Comparison of ENCODE assay signal across 9 mouse cellular contexts in the genomic region with DNA sequence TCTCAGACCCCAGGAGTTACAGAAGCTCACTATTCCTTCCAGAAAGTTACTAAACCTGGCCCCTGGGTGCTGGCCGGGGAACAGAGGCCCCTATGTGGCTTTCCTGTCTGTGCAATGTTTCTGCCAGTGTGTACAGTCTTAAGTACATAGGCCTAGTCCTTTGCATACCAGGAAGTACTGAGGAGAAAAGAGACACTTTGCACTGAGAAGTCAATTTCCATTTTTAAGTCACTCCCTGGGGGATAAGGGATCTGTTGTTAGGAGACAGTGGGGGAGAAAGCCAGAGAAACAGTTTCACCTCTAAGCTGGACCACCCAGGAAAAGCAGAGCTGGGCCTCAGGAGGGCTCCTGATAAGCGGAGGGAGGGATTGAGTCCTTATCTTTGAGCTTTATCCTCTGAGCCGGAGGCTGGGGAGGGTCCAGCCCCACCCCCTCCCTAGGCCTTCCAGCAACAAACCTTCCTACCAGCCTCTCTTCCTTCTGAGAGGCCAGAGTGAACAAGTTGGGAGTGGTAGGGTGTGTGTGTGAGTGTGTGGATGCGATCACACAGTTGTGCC.
DNase-seq lines count a peak whose midpoint lies in the region; ATAC-seq and TF ChIP-seq lines count a peak whose summit lies in the region.
"Had no signal": no experiment of that assay in that cellular context is flagged by ENCODE, and none has a peak within 500 bp of the region (broad histone marks: within the 10 kb centered on the region; RNA-seq: fewer than 3 reads in every experiment).

No protein-coding gene starts in this region.

- no peaks in the 10 kb centered on the region for H3K27me3 ChIP-seq in lung, embryonic 14.5 days (ENCODE audit: insufficient read depth, low read length)
- no peaks in the 10 kb centered on the region for H3K27me3 ChIP-seq in embryonic facial prominence, embryonic 14.5 days (replicated peaks; ENCODE audit: control insufficient read depth, insufficient read depth, low read length)

- no peak for ATAC-seq in CD4-positive, CD25-positive, alpha-beta regulatory T cell, adult 4 months
- ATAC-seq in lung, embryonic 14.5 days (ENCODE audit: insufficient read depth), result peak; percentile 47; the same call in 1 of the 2 replicates
- no peak for ATAC-seq in embryonic facial prominence, embryonic 14.5 days (ENCODE audit: low read depth)
- 0 out of 2 replicates have a peak, but pooled peaks have one; percentile 9 for ATAC-seq in megakaryocyte, adult 5-6 weeks (ENCODE audit: poor library complexity, severe bottlenecking)
- ATAC-seq: hindbrain, postnatal 0 days had no signal

- TF ChIP-seq CTCF in lung, embryonic 14.5 days (IDR thresholded peaks at IDR 0.05; ENCODE audit: low read depth), result no peak

- DNase-seq in CD4-positive, CD25-positive, alpha-beta regulatory T cell, adult 2 months (ENCODE audit: low read depth, low spot score), result peak; percentile 27
- DNase-seq in lung, embryonic 14.5 days, result peak; percentile 42
- no peak for DNase-seq in lung, adult 18-20 months
- DNase-seq in embryonic facial prominence, embryonic 14.5 days (ENCODE audit: low spot score), result no peak
- no peak for DNase-seq in cerebellum, adult 11 months
- no peak for DNase-seq in cerebellum, adult 9-10 months

- no peak overlapping the region for H3K4me3 ChIP-seq in lung, embryonic 14.5 days (ENCODE audit: low read depth, low read length)
- no peak overlapping the region for H3K4me3 ChIP-seq in embryonic facial prominence, embryonic 14.5 days (ENCODE audit: low read depth, low read length)

- H3K9ac ChIP-seq in lung, embryonic 14.5 days, result no peak overlapping the region
- no peak overlapping the region for H3K9ac ChIP-seq in embryonic facial prominence, embryonic 14.5 days (ENCODE audit: low read depth, low read length)

- WGBS in lung, embryonic 14.5 days, result 18% methylated on average over 4 of the region's 4 CpGs
- 31% methylated on average over 4 of the region's 4 CpGs for WGBS in embryonic facial prominence, embryonic 14.5 days

- peaks cover 28% of the 10 kb centered on the region for H3K36me3 ChIP-seq in lung, embryonic 14.5 days (ENCODE audit: insufficient read depth)
- peaks cover 37% of the 10 kb centered on the region for H3K36me3 ChIP-seq in embryonic facial prominence, embryonic 14.5 days (ENCODE audit: control insufficient read depth, insufficient read depth, low read length)

- peak overlapping the region; percentile 91 for H3K27ac ChIP-seq in lung, embryonic 14.5 days (ENCODE audit: low read depth)
- peak overlapping the region; percentile 65 for H3K27ac ChIP-seq in embryonic facial prominence, embryonic 14.5 days (replicated peaks; ENCODE audit: low read depth, low read length)
- H3K27ac ChIP-seq: hindbrain, postnatal 0 days had no signal

- H3K4me1 ChIP-seq in lung, embryonic 14.5 days (ENCODE audit: insufficient read depth), result peaks cover 14% of the 10 kb centered on the region
- peaks cover 11% of the 10 kb centered on the region; the same call in 1 of the 2 replicates for H3K4me1 ChIP-seq in embryonic facial prominence, embryonic 14.5 days (ENCODE audit: control insufficient read depth, insufficient read depth, low read length)

- H3K4me2 ChIP-seq in lung, embryonic 14.5 days, result peak overlapping the region; percentile 24; the same call in 1 of the 2 replicates
- peak overlapping the region; percentile 6; the same call in 1 of the 2 replicates for H3K4me2 ChIP-seq in embryonic facial prominence, embryonic 14.5 days (ENCODE audit: low read depth, low read length)

- no peaks in the 10 kb centered on the region for H3K9me3 ChIP-seq in lung, embryonic 14.5 days (ENCODE audit: low read depth, low read length)
- H3K9me3 ChIP-seq in embryonic facial prominence, embryonic 14.5 days (ENCODE audit: control insufficient read depth, low read length), result no peaks in the 10 kb centered on the region

Comparison
In these comparisons a context has a peak if more than half of its experiments do, and no peak if none do; other contexts are left out.
1. DNase-seq: peak in CD4-positive, CD25-positive, alpha-beta regulatory T cell, adult 2 months (single experiment) and lung, embryonic 14.5 days (single experiment); none in lung, adult 18-20 months (0 of 2), embryonic facial prominence, embryonic 14.5 days (single experiment), cerebellum, adult 11 months (single experiment) and cerebellum, adult 9-10 months (single experiment).
2. ATAC-seq: peak in lung, embryonic 14.5 days (single experiment) and megakaryocyte, adult 5-6 weeks (single experiment); none in CD4-positive, CD25-positive, alpha-beta regulatory T cell, adult 4 months (single experiment) and embryonic facial prominence, embryonic 14.5 days (single experiment).